Mouse (Mus musculus): ENCODE results near the gene Nt5e.

Gene Nt5e

GRCm38 (mm10) chr9:88346857-88347256 lies 19.9 kb downstream of the Nt5e start:
- no peak for DNase-seq

- no peak for DNase-seq
Observed at GRCm38 (mm10) chr9:88348623-88349022, 21.6 kb downstream of the Nt5e start.

GRCm38 (mm10) chr9:88350317-88350716 lies 23.3 kb downstream of the Nt5e start:
- no peak for DNase-seq

GRCm38 (mm10) chr9:88351163-88351562 lies 24.2 kb downstream of the Nt5e start:
- no peak for DNase-seq

- no peak for DNase-seq
Observed at GRCm38 (mm10) chr9:88352741-88353140, 25.7 kb downstream of the Nt5e start.

GRCm38 (mm10) chr9:88353459-88353858 lies 26.5 kb downstream of the Nt5e start:
- DNase-seq: no peak

- DNase-seq: no peak
Observed at GRCm38 (mm10) chr9:88357173-88357572, 30.2 kb downstream of the Nt5e start.

GRCm38 (mm10) chr9:88359140-88359539 lies 32.1 kb downstream of the Nt5e start:
- no peak for DNase-seq

GRCm38 (mm10) chr9:88361211-88361909 lies 34.4 kb downstream of the Nt5e start:
- DNase-seq: no peak

GRCm38 (mm10) chr9:88362055-88362850 lies 35.3 kb downstream of the Nt5e start:
- no peak for DNase-seq

GRCm38 (mm10) chr9:88363102-88363501 lies 36.1 kb downstream of the Nt5e start:
- DNase-seq: no peak

- no peak for DNase-seq
Observed at GRCm38 (mm10) chr9:88366308-88366707, 39.3 kb downstream of the Nt5e start.

GRCm38 (mm10) chr9:88366819-88367218 lies 39.8 kb downstream of the Nt5e start:
- DNase-seq: no peak

GRCm38 (mm10) chr9:88367322-88367721 lies 40.3 kb downstream of the Nt5e start:
- DNase-seq: no peak

- no peak for DNase-seq
Observed at GRCm38 (mm10) chr9:88367751-88368150, 40.8 kb downstream of the Nt5e start.

- DNase-seq: no peak
Observed at GRCm38 (mm10) chr9:88368476-88368875, 41.5 kb downstream of the Nt5e start.

- no peak for DNase-seq
Observed at GRCm38 (mm10) chr9:88369666-88370065, 42.7 kb downstream of the Nt5e start.

- DNase-seq: no peak
Observed at GRCm38 (mm10) chr9:88371201-88371600, 44.2 kb downstream of the Nt5e start.

GRCm38 (mm10) chr9:88373001-88373400 lies 46.0 kb downstream of the Nt5e start:
- DNase-seq: no peak

GRCm38 (mm10) chr9:88377483-88377882 lies 50.5 kb downstream of the Nt5e start:
- DNase-seq: no peak

GRCm38 (mm10) chr9:88379057-88379456 lies 52.1 kb downstream of the Nt5e start:
- DNase-seq: no peak

GRCm38 (mm10) chr9:88380076-88380475 lies 53.1 kb downstream of the Nt5e start:
- DNase-seq: no peak

GRCm38 (mm10) chr9:88380542-88380941 lies 53.5 kb downstream of the Nt5e start:
- no peak for DNase-seq

GRCm38 (mm10) chr9:88388826-88389225 lies 61.8 kb downstream of the Nt5e start:
- DNase-seq: no peak
